Mouse (Mus musculus) right cerebral cortex, postnatal 10 days (tissue): ENCODE measurements around the gene Dirc2.

Source experiments
- DNase-seq, 2 experiments: peaks; one replicate each; pipeline ENCODE4 v3.0.0; 2021; ENCODE audit warnings: low spot score in 2 of 2

The Dirc2 gene

GRCm38 (mm10) chr16:35685027-35685426 is 84.1 kb downstream of the Dirc2 start:
- no peak for DNase-seq

GRCm38 (mm10) chr16:35681327-35682108 is 87.6 kb downstream of the Dirc2 start:
- DNase-seq: no peak

- DNase-seq: no peak
These were observed 90.7 kb downstream of the Dirc2 start for GRCm38 (mm10) chr16:35678476-35678875.

GRCm38 (mm10) chr16:35677511-35678113 is 91.5 kb downstream of the Dirc2 start:
- no peak for DNase-seq

- DNase-seq: no peak
These were observed 104.3 kb downstream of the Dirc2 start for GRCm38 (mm10) chr16:35664847-35665246.

- DNase-seq: no peak
These were observed 105.2 kb downstream of the Dirc2 start for GRCm38 (mm10) chr16:35663831-35664414.

GRCm38 (mm10) chr16:35660222-35660621 is 108.9 kb downstream of the Dirc2 start:
- no peak for DNase-seq

- no peak for DNase-seq
These were observed 115.2 kb downstream of the Dirc2 start for GRCm38 (mm10) chr16:35653951-35654350.

- no peak for DNase-seq
These were observed 116.5 kb downstream of the Dirc2 start for GRCm38 (mm10) chr16:35652706-35653105.

GRCm38 (mm10) chr16:35652206-35652605 is 117.0 kb downstream of the Dirc2 start:
- no peak for DNase-seq

- no peak for DNase-seq
These were observed 120.3 kb downstream of the Dirc2 start for GRCm38 (mm10) chr16:35648862-35649261.
